Mouse (Mus musculus): ENCODE results near the gene Pex12.
"Not testable (repeated sequence)": the region's sequence is repeated elsewhere in the genome, so short reads cannot be mapped to it uniquely, and the experiment has no call there.

Gene Pex12

GRCm38 (mm10) chr11:83289633-83290032 lies 12.8 kb downstream of the Pex12 start:
- intact Hi-C loops (cut with DNase I): no loop called here

GRCm38 (mm10) chr11:83289036-83289435 lies 13.3 kb downstream of the Pex12 start:
- intact Hi-C loops (cut with DNase I): no loop called here

GRCm38 (mm10) chr11:83286566-83286965 lies 15.8 kb downstream of the Pex12 start, which contains the start of gene Slfn14:
TSS of gene Slfn14 (minus strand) at chr11:83286726.
- intact Hi-C loops (cut with DNase I): no loop called here

- intact Hi-C loops (cut with DNase I): no loop called here
Measured at GRCm38 (mm10) chr11:83285627-83286026, 16.8 kb downstream of the Pex12 start.

GRCm38 (mm10) chr11:83282084-83282483 lies 20.3 kb downstream of the Pex12 start:
- intact Hi-C loops (cut with DNase I): no loop called here

GRCm38 (mm10) chr11:83279691-83280090 lies 22.7 kb downstream of the Pex12 start:
- intact Hi-C loops (cut with DNase I): no loop called here

- intact Hi-C loops (cut with DNase I): no loop called here
Measured at GRCm38 (mm10) chr11:83279024-83279423, 23.4 kb downstream of the Pex12 start.

- intact Hi-C loops (cut with DNase I): no loop called here
Measured at GRCm38 (mm10) chr11:83276251-83276650, 26.1 kb downstream of the Pex12 start.

- intact Hi-C loops (cut with DNase I): no loop called here
Measured at GRCm38 (mm10) chr11:83271951-83272843, 30.2 kb downstream of the Pex12 start.

- intact Hi-C loops (cut with DNase I): no loop called here
Measured at GRCm38 (mm10) chr11:83271151-83271950, 31.0 kb downstream of the Pex12 start.

- intact Hi-C loops (cut with DNase I): no loop called here
Measured at GRCm38 (mm10) chr11:83270842-83271150, 31.6 kb downstream of the Pex12 start.

- intact Hi-C loops (cut with DNase I): no loop called here
Measured at GRCm38 (mm10) chr11:83263146-83263545, 39.2 kb downstream of the Pex12 start.

GRCm38 (mm10) chr11:83262673-83263072 lies 39.7 kb downstream of the Pex12 start:
- intact Hi-C loops (cut with DNase I): no loop called here

- intact Hi-C loops (cut with DNase I): not testable (repeated sequence)
Measured at GRCm38 (mm10) chr11:83257211-83257610, 45.2 kb downstream of the Pex12 start.
